Mouse (Mus musculus) CD8-positive naive resting alpha-beta T cell, adult 57 days (primary cell): ENCODE results near the gene Hspa1a. TPM values are rescaled to one million over a fixed set of nuclear protein-coding genes. Genes with fewer than 3 reads are reported as not detected.

Experiments used
- total RNA-seq: library from RNA; stranded (reverse); gene quantifications from one replicate; pipeline ENCODE4 v1.2.4, GENCODE M21; 2023

Hspa1a gene
- total RNA-seq: 42.1 TPM

GRCm38 (mm10) chr17:34972069-34972749 is at the start of gene Hspa1a, which contains the start of gene Hspa1l:
Gene Hspa1a (minus strand): TSS chr17:34972156.
Gene Hspa1l (plus strand): TSS chr17:34972703.

GRCm38 (mm10) chr17:35016376-35016775 is 44.4 kb upstream of the Hspa1a start, which contains the start of gene Vwa7:
Gene Vwa7 (plus strand): TSS chr17:35016579.

GRCm38 (mm10) chr17:35000717-35001451 is 28.9 kb upstream of the Hspa1a start, which contains the start of gene Vars:
Gene Vars (plus strand): TSS chr17:35000987.

GRCm38 (mm10) chr17:34981690-34982180 is 9.8 kb upstream of the Hspa1a start, which contains the start of gene Lsm2:
Gene Lsm2 (plus strand): TSS chr17:34981862.

GRCm38 (mm10) chr17:34969822-34970221 is 2.1 kb downstream of the Hspa1a start, which contains the start of gene Gm20481:
Gene Gm20481 (plus strand): TSS chr17:34969912.

GRCm38 (mm10) chr17:34959130-34959778 is 12.7 kb downstream of the Hspa1a start, which contains the start of gene Hspa1b:
Gene Hspa1b (minus strand): TSS chr17:34959238.

GRCm38 (mm10) chr17:34931061-34931734 is 40.8 kb downstream of the Hspa1a start, which contains the start of gene Neu1:
Gene Neu1 (plus strand): TSS chr17:34931253.

Other genes with a start within 250 kb of the Hspa1a start
- 1.3 TPM for gene C4b, start 228.3 kb downstream of the Hspa1a start, total RNA-seq
- gene Cyp21a1, start 167.6 kb downstream of the Hspa1a start, total RNA-seq: not detected
- gene Stk19, start 135.2 kb downstream of the Hspa1a start, total RNA-seq: 62.5 TPM
- gene Dxo, start 135.1 kb downstream of the Hspa1a start, total RNA-seq: 76.5 TPM
- gene Skiv2l, start 121.9 kb downstream of the Hspa1a start, total RNA-seq: 106 TPM
- 31.0 TPM for gene Nelfe, start 121.8 kb downstream of the Hspa1a start, total RNA-seq
- 0.61 TPM for gene Cfb, start 109.6 kb downstream of the Hspa1a start, total RNA-seq
- gene Zbtb12, start 92.7 kb downstream of the Hspa1a start, total RNA-seq: 5.4 TPM
- not detected for gene Gm20547, start 90.1 kb downstream of the Hspa1a start, total RNA-seq
- 1.9 TPM for gene C2, start 73.9 kb downstream of the Hspa1a start, total RNA-seq
- 120 TPM for gene Ehmt2, start 73.7 kb downstream of the Hspa1a start, total RNA-seq
- not detected for gene Slc44a4, start 57.7 kb downstream of the Hspa1a start, total RNA-seq
- gene Neu1, start 40.9 kb downstream of the Hspa1a start, total RNA-seq: 55.1 TPM
- 83.6 TPM for gene Hspa1b, start 12.9 kb downstream of the Hspa1a start, total RNA-seq
- not detected for gene Gm20481, start 2.2 kb downstream of the Hspa1a start, total RNA-seq
- not detected for gene Hspa1l, start 547 bp upstream of the Hspa1a start, total RNA-seq
- gene Lsm2, start 9.7 kb upstream of the Hspa1a start, total RNA-seq: 27.1 TPM
- gene Vars, start 28.8 kb upstream of the Hspa1a start, total RNA-seq: 98.2 TPM
- gene Vwa7, start 44.4 kb upstream of the Hspa1a start, total RNA-seq: 0.80 TPM
- 0.70 TPM for gene Sapcd1, start 55.9 kb upstream of the Hspa1a start, total RNA-seq
- 2.9 TPM for gene Msh5, start 74.6 kb upstream of the Hspa1a start, total RNA-seq
- 149 TPM for gene Clic1, start 77.8 kb upstream of the Hspa1a start, total RNA-seq
- gene Ddah2, start 86.9 kb upstream of the Hspa1a start, total RNA-seq: 0.64 TPM
- not detected for gene Ly6g6c, start 93.2 kb upstream of the Hspa1a start, total RNA-seq
- gene Mpig6b, start 94.0 kb upstream of the Hspa1a start, total RNA-seq: not detected
- not detected for gene Ly6g6e, start 104.7 kb upstream of the Hspa1a start, total RNA-seq
- not detected for gene Ly6g6d, start 105.9 kb upstream of the Hspa1a start, total RNA-seq
- gene Ly6g6f, start 113.5 kb upstream of the Hspa1a start, total RNA-seq: not detected
- 70.2 TPM for gene Abhd16a, start 117.1 kb upstream of the Hspa1a start, total RNA-seq
- not detected for gene Ly6g5c, start 136.1 kb upstream of the Hspa1a start, total RNA-seq
- 0.61 TPM for gene Ly6g5b, start 143.3 kb upstream of the Hspa1a start, total RNA-seq
- gene Gpank1, start 149.3 kb upstream of the Hspa1a start, total RNA-seq: 22.8 TPM
- 143 TPM for gene Csnk2b, start 149.9 kb upstream of the Hspa1a start, total RNA-seq
- 21.0 TPM for gene D17H6S53E, start 154.2 kb upstream of the Hspa1a start, total RNA-seq
- gene Apom, start 159.9 kb upstream of the Hspa1a start, total RNA-seq: not detected
- 377 TPM for gene Bag6, start 163.0 kb upstream of the Hspa1a start, total RNA-seq
- gene Prrc2a, start 192.7 kb upstream of the Hspa1a start, total RNA-seq: 311 TPM
- 2.4 TPM for gene Aif1, start 203.9 kb upstream of the Hspa1a start, total RNA-seq
- gene Lst1, start 216.3 kb upstream of the Hspa1a start, total RNA-seq: 19.8 TPM
- gene Ltb, start 222.3 kb upstream of the Hspa1a start, total RNA-seq: 515 TPM
- gene Tnf, start 229.9 kb upstream of the Hspa1a start, total RNA-seq: 17.4 TPM
- 16.4 TPM for gene Lta, start 233.2 kb upstream of the Hspa1a start, total RNA-seq
- gene Gm16181, start 248.7 kb upstream of the Hspa1a start, total RNA-seq: not detected